Mouse (Mus musculus) stomach, postnatal 0 days (tissue): ENCODE measurements at regions not wholly inside any gene's neighbourhood (a gene's known extent, or its start where the extent isn't known, plus 50 kb on each side); places are given as distances from the start of the nearest gene placed in this dataset.

Experiments
- ATAC-seq: fragments of 200-750 bp; cut with Nextera tagmentation; 2 replicates; pipeline ENCODE4 v1.8.0; 2017; ENCODE audit not compliant: low FRiP score, low TSS enrichment
- DNase-seq: peaks from one replicate; pipeline ENCODE4 v3.0.0-alpha.2; 2016; ENCODE audit warnings: low spot score
- H3K27ac ChIP-seq: fragments of 300-500 bp; sonication (generic); replicated peaks from 2 replicates; pipeline ENCODE4 v1.5.1; 2014; ENCODE audit warnings: mild to moderate bottlenecking, control low read depth
- H3K27me3 ChIP-seq: fragments of 300-500 bp; sonication (generic); 2 replicates; pipeline ENCODE4 v1.6.1; 2014; ENCODE audit warnings: low read length; ENCODE audit not compliant: control insufficient read depth, insufficient read depth
- H3K36me3 ChIP-seq: fragments of 300-500 bp; sonication (generic); 2 replicates; pipeline ENCODE4 v1.6.1; 2014; ENCODE audit warnings: low read length, mixed read lengths; ENCODE audit not compliant: control insufficient read depth, insufficient read depth
- H3K4me1 ChIP-seq: fragments of 300-500 bp; sonication (generic); replicated peaks from 2 replicates; pipeline ENCODE4 v1.6.1; 2014; ENCODE audit warnings: antibody characterized with exemption; ENCODE audit not compliant: control insufficient read depth, insufficient read depth
- H3K4me2 ChIP-seq: fragments of 300-500 bp; sonication (generic); replicated peaks from 2 replicates; pipeline ENCODE4 v1.6.1; 2014; ENCODE audit warnings: low read depth, mild to moderate bottlenecking, control low read depth, moderate library complexity
- H3K4me3 ChIP-seq: fragments of 300-500 bp; sonication (generic); 2 replicates; pipeline ENCODE4 v1.5.1; 2014; ENCODE audit warnings: low read depth, low read length, control low read depth
- H3K9ac ChIP-seq: fragments of 300-500 bp; sonication (generic); 2 replicates; pipeline ENCODE4 v1.6.1; 2014; ENCODE audit warnings: mild to moderate bottlenecking, low read length, control low read depth, mixed read lengths
- H3K9me3 ChIP-seq: fragments of 300-500 bp; sonication (generic); 2 replicates; pipeline ENCODE4 v1.6.1; 2016; ENCODE audit warnings: low read length; ENCODE audit not compliant: control insufficient read depth
- CTCF ChIP-seq: IDR thresholded peaks from 2 replicates; pipeline ENCODE4 v1.5.1; 2016; ENCODE audit warnings: antibody characterized with exemption, low read depth, mild to moderate bottlenecking, moderate library complexity
- EP300 ChIP-seq: optimal IDR thresholded peaks from 2 replicates; pipeline ENCODE3; 2016; ENCODE audit warnings: antibody characterized with exemption
- WGBS: fragments of 180-500 bp; shearing (Covaris S2); extraction: QIAGEN DNeasy Blood & Tissue Kit; methylation state at CpG from one replicate; pipeline ENCODE4 v1.1.7; 2014; 5-methylcytosine and 5-hydroxymethylcytosine counted together

GRCm38 (mm10) chr11:19651929-19652328 lies 272.2 kb upstream of the Spred2 start:
- Histone ChIP-seq H3K27me3 (no peaks in the 10 kb centered on the region), H3K4me2 (no peak overlapping the region), H3K9me3 (no peaks in the 10 kb centered on the region), H3K36me3 (no peaks in the 10 kb centered on the region), H3K9ac (no peak overlapping the region), H3K4me3 (no peak overlapping the region), H3K27ac (no peak overlapping the region), H3K4me1 (no peaks in the 10 kb centered on the region)
- no peak for DNase-seq
- TF ChIP-seq EP300 (no peak), CTCF (no peak)
- no peak for ATAC-seq
- 86% methylated on average over 7 of the region's 7 CpGs for WGBS

GRCm38 (mm10) chr11:19659511-19659910 lies 264.7 kb upstream of the Spred2 start:
- no peaks in the 10 kb centered on the region for H3K9me3 ChIP-seq
- H3K4me3 ChIP-seq, result no peak overlapping the region
- no peaks in the 10 kb centered on the region for H3K4me1 ChIP-seq
- no peak overlapping the region for H3K27ac ChIP-seq
- DNase-seq, result no peak
- no peak for ATAC-seq
- no peak overlapping the region for H3K4me2 ChIP-seq
- no peak overlapping the region for H3K9ac ChIP-seq
- H3K36me3 ChIP-seq, result no peaks in the 10 kb centered on the region
- TF ChIP-seq CTCF (no peak), EP300 (no peak)
- WGBS, result 58% methylated on average over 4 of the region's 4 CpGs
- H3K27me3 ChIP-seq, result no peaks in the 10 kb centered on the region

- Histone ChIP-seq H3K27ac (no peak overlapping the region), H3K27me3 (no peaks in the 10 kb centered on the region), H3K9ac (no peak overlapping the region), H3K4me3 (no peak overlapping the region), H3K9me3 (no peaks in the 10 kb centered on the region), H3K36me3 (no peaks in the 10 kb centered on the region), H3K4me1 (no peaks in the 10 kb centered on the region), H3K4me2 (no peak overlapping the region)
- no peak for TF ChIP-seq EP300
- DNase-seq, result no peak
- 88% methylated on average over 4 of the region's 4 CpGs for WGBS
- ATAC-seq, result no peak
These were observed 257.4 kb upstream of the Spred2 start for GRCm38 (mm10) chr11:19666732-19667131.

- no peaks in the 10 kb centered on the region for H3K9me3 ChIP-seq
- DNase-seq (no peak), ATAC-seq (no peak)
- no peaks in the 10 kb centered on the region for H3K4me1 ChIP-seq
- no peak overlapping the region for H3K27ac ChIP-seq
- H3K27me3 ChIP-seq, result no peaks in the 10 kb centered on the region
- H3K36me3 ChIP-seq, result no peaks in the 10 kb centered on the region
- 50% methylated on average over 13 of the region's 13 CpGs for WGBS
- no peak overlapping the region for H3K4me2 ChIP-seq
- peak; percentile 66 for TF ChIP-seq CTCF
- no peak for TF ChIP-seq EP300
- no peak overlapping the region for H3K4me3 ChIP-seq
- H3K9ac ChIP-seq, result no peak overlapping the region
These were observed 253.2 kb upstream of the Spred2 start for GRCm38 (mm10) chr11:19670853-19671530.

- no peak for TF ChIP-seq EP300
- no peak for TF ChIP-seq CTCF
These were observed 251.2 kb upstream of the Spred2 start for GRCm38 (mm10) chr11:19673012-19673411.

GRCm38 (mm10) chr11:19676514-19676913 lies 247.7 kb upstream of the Spred2 start:
- H3K4me1 ChIP-seq, result no peaks in the 10 kb centered on the region
- H3K27ac ChIP-seq, result no peak overlapping the region
- no peak overlapping the region for H3K4me2 ChIP-seq
- no peak overlapping the region for H3K4me3 ChIP-seq
- no peak for TF ChIP-seq EP300
- no peak for TF ChIP-seq CTCF
- ATAC-seq, result no peak
- no peak for DNase-seq
- WGBS, result 91% methylated on average over 1 of the region's 1 CpGs
- no peaks in the 10 kb centered on the region for H3K9me3 ChIP-seq
- H3K36me3 ChIP-seq, result no peaks in the 10 kb centered on the region
- H3K9ac ChIP-seq, result no peak overlapping the region
- H3K27me3 ChIP-seq, result no peaks in the 10 kb centered on the region

More at GRCm38 (mm10) chr11:19673012-19673411, 251.2 kb upstream of the Spred2 start:
- Histone ChIP-seq H3K9me3 (no peaks in the 10 kb centered on the region), H3K4me1 (no peaks in the 10 kb centered on the region), H3K36me3 (no peaks in the 10 kb centered on the region), H3K4me3 (no peak overlapping the region), H3K27me3 (no peaks in the 10 kb centered on the region), H3K9ac (no peak overlapping the region), H3K27ac (no peak overlapping the region), H3K4me2 (no peak overlapping the region)
- DNase-seq (no peak), ATAC-seq (no peak)
- 84% methylated on average over 1 of the region's 1 CpGs for WGBS
